Mouse (Mus musculus): ENCODE measurements around the gene Uchl3.

DNA sequence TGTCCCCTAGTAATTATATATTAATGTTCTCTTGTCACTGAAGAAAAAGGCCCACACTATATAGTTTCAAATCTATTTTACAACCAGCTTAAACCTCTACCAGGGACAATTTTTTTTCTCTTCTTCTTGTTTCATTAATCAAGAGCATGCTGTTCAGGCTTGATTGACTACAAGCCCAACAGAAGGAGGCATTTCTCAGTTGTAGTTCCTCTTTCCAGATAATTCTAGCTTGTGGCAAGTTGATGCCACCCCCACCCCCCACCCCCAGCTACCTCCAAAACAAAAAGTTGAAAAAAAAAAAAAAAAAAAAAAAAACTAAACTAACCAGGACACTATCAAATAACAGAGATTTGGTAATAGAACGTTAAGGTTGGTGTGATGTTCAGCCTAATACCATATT lies 18.5 kb downstream of the Uchl3 start:
- TF ChIP-seq CTCF (IDR thresholded peaks at IDR 0.05; ENCODE audit: control insufficient read depth, insufficient read depth, insufficient read length) = no peak
- no peak for TF ChIP-seq MAX (IDR thresholded peaks at IDR 0.05)
- TF ChIP-seq MYOD1 (IDR thresholded peaks at IDR 0.05; ENCODE audit: control insufficient read depth, insufficient read length, low read depth) = no peak
- no peak for TF ChIP-seq USF1 (IDR thresholded peaks at IDR 0.05; ENCODE audit: low read depth)
- no peak for TF ChIP-seq MYOG (IDR thresholded peaks at IDR 0.05; ENCODE audit: control insufficient read depth, extremely low read depth, insufficient read length)

Measured in C2C12 (cell line).